ENCODE assay signal across 25 mouse cellular contexts in the genomic region with DNA sequence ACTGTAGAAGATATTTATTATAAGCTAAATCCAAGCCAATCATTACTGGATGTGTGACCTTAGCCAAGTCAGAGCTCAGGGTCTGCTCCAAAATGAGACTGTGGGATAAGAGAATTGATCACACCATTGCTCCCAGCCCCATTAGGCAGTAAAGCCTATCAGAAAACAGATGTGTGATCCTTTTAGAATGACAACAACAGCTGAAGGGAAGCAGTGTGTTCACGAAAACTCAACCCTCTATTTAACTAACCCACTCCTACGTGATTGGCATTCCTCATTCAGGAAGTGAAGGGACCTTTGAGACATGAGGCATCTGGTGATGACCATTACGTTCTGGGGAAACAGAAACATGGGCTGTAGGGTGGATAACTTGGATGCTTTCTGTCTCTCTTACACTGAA.
"Had no signal": no experiment of that assay in that cellular context is flagged by ENCODE, and none has a peak within 500 bp of the region (broad histone marks: within the 10 kb centered on the region; RNA-seq: fewer than 3 reads in every experiment).

No protein-coding gene starts in this region.

- H3K4me3 ChIP-seq: embryonic facial prominence, embryonic 10.5 days; embryonic facial prominence, embryonic 12.5 days; embryonic facial prominence, embryonic 13.5 days; embryonic facial prominence, embryonic 15.5 days; erythroblast, embryonic 14.5 days; forebrain, embryonic 10.5 days; forebrain, embryonic 12.5 days; forebrain, embryonic 13.5 days; forebrain, embryonic 15.5 days; gastrocnemius, adult 2 months; heart, adult 2 months had no signal

- H3K27me3 ChIP-seq: embryonic facial prominence, embryonic 12.5 days; embryonic facial prominence, embryonic 13.5 days; embryonic facial prominence, embryonic 15.5 days; forebrain, embryonic 12.5 days; forebrain, embryonic 13.5 days; forebrain, embryonic 15.5 days had no signal

- H3K4me2 ChIP-seq: embryonic facial prominence, embryonic 12.5 days; embryonic facial prominence, embryonic 13.5 days; embryonic facial prominence, embryonic 15.5 days; forebrain, embryonic 12.5 days; forebrain, embryonic 13.5 days; forebrain, embryonic 15.5 days had no signal

- H3K36me3 ChIP-seq: embryonic facial prominence, embryonic 10.5 days; embryonic facial prominence, embryonic 12.5 days; embryonic facial prominence, embryonic 13.5 days; embryonic facial prominence, embryonic 15.5 days; forebrain, embryonic 10.5 days; forebrain, embryonic 12.5 days; forebrain, embryonic 15.5 days had no signal

- DNase-seq: cerebellum, adult 8-10 months; cerebellum, adult 9-10 months; cerebellum, adult 9-11 months; cerebellum, postnatal 10 days; cerebellum, postnatal 14 days; cerebellum, postnatal 25 days; cerebellum, postnatal 36 days; embryo, embryonic 11 days; forebrain, postnatal 0 days; gastrocnemius, adult 2 months; gastrocnemius, postnatal 10 days; gastrocnemius, postnatal 14 days; gastrocnemius, postnatal 25 days; gastrocnemius, postnatal 36 days; heart, adult 18-20 months; heart, adult 2 months had no signal
